Mouse (Mus musculus) kidney, adult 2 months (tissue): ENCODE measurements around the gene Smu1.

Experiments used
- CTCF ChIP-seq: fragments of 200-500 bp; conservative IDR thresholded peaks from 2 replicates; pipeline ENCODE4 v1.5.1; 2011; ENCODE audit warnings: low read depth, mild to moderate bottlenecking, control low read depth, low read length, moderate library complexity, mixed read lengths; ENCODE audit not compliant: insufficient read depth, insufficient read length
- POLR2A ChIP-seq: fragments of 200-500 bp; IDR thresholded peaks from one replicate; pipeline ENCODE4 v1.6.1; 2011; ENCODE audit warnings: low read depth, low read length, control low read depth

DNA sequence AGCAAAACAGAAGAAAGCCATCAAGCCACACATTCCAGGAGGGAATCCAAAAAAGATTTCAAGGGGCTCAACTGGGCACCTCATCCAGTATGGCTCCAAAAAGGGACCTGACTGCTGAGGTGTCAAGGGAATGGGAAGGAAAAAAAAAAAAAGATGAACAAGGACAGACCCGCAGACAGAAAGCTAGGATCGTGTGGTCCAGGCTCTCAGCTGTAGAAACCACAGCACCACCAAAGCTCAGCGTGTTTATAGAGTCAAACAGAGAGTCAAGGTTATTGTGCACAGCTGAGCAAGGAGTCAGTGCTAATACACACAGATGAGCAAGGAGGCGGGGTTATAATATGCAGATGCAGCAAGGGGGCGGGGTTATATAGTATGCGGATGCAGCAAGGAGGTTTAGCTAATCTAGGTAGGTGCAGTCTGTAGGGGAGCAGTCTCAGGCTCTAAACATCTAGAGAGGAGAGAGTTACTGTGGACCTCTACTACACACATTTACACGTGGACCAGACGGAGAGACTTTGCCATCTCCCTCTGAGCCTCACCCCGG lies 28.0 kb upstream of the Smu1 start:
- TF ChIP-seq POLR2A (no peak), CTCF (no peak)
